Mouse (Mus musculus) adrenal gland, postnatal 36 days (tissue): ENCODE measurements around the gene Klhdc8a. TPM values are rescaled to one million over a fixed set of nuclear protein-coding genes. Genes with fewer than 3 reads are reported as not detected.
"Not testable (repeated sequence)": the region's sequence is repeated elsewhere in the genome, so short reads cannot be mapped to it uniquely, and the experiment has no call there.

Experiments used
- DNase-seq, 2 experiments: peaks; one replicate each; pipeline ENCODE4 v3.0.0; 2021; ENCODE audit warnings: mixed read lengths in 1 of 2
- total RNA-seq, 2 experiments: library from RNA; stranded (reverse); gene quantifications; 2 replicates each; pipeline ENCODE4 v1.2.3; 2021

The Klhdc8a gene
- total RNA-seq, 2 experiments from 2014 or later: 155 to 161 TPM

GRCm38 (mm10) chr1:132345514-132345913, 47.1 kb downstream of the Klhdc8a start:
- DNase-seq: no peak

DNA sequence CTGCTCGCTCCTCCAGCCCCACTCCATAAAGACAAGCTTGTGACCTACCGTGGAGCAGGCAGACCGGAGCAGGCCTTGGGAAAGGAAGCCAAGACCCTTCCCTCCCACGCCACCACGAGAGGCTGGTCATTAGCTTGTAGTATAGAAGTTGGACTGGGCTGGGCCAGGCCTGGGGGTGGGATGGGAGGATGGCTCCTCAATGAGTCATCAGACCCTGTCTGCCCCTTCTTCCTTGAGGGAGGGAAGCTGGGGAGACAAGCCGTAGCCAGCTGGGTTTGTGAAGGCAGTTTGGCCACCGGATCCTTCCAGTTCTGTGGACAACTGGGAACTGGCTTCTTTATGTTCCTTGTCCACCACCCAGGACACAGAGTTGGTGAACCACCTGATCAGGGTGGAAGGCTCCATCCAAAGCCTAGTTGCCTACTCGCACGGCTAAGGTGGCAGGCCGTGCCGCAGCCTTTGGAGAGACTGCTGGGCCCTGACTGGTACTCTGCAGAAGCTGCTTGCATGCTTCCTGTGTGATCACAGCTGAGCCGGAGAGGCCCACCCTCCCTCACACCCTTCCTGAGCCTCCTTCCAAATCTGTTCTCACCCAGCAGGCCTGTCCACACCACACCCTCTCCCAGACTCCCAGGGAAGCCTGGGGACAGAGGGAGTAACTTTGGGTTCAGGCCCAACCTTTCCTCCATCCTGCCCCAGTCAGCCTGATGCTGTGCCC, 47.9 kb downstream of the Klhdc8a start:
- peak; percentile 30 to 52 for DNase-seq

DNA sequence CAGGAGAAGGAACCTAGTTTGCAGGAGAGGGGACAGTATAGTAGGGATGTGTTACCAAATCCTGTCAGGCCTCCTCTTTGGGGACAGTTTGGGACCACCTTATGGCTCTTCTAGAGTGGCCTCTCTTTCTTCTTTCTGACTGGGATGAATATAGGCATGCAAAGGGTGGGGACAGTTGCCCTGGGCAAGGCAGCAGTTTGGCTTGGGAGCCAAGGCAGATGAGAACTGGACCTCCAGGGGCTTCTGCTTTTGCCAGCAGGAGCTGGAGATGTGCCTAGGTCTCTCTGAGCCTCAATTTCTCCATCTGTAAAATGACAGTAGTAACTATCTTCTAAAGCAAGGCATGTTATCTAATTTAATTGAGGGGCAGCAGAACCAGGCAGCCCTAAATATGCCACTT, 48.5 kb downstream of the Klhdc8a start:
- no peak for DNase-seq

- no peak for DNase-seq
These were observed 50.0 kb downstream of the Klhdc8a start for GRCm38 (mm10) chr1:132348401-132348800.

DNA sequence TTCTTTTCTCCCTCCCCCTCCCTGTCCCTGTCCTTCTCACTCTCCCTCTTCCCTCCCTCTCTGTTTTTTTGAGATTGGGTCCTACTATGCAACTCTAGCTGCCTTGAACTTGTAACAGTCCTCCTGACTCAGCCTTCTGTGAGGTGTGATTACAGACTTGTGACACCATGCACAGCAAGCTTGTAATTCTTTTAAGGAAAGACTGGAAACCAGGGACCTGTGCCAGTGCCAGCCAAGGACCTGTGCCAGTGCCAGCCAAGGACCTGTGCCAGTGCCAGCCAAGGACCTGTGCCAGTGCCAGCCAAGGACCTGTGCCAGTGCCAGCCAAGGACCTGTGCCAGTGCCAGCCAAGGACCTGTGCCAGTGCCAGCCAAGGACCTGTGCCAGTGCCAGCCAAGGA, 50.6 kb downstream of the Klhdc8a start:
- not testable (repeated sequence) for DNase-seq

GRCm38 (mm10) chr1:132349601-132350000, 51.2 kb downstream of the Klhdc8a start:
- DNase-seq: not testable (repeated sequence)

DNA sequence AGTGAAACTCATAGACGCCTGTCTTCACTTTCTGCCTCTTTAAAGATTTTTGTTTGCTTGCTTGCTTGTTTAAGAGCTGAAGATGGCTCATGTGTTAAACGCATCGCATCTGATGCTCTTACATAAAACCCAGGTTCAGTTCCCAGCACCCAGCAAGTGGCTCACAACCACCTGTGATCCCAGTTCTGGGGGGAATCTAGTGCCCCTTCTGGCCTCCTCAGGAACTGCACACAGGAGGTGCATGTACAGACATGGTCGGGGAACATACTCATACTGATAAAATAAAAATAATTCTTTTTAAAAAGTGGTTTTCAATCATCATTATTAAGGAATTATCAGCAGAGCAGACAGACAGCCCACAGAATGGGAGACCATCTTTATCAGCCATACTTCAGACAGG, 52.6 kb downstream of the Klhdc8a start:
- no peak for DNase-seq

GRCm38 (mm10) chr1:132353389-132353788, 55.0 kb downstream of the Klhdc8a start:
- DNase-seq: no peak

DNA sequence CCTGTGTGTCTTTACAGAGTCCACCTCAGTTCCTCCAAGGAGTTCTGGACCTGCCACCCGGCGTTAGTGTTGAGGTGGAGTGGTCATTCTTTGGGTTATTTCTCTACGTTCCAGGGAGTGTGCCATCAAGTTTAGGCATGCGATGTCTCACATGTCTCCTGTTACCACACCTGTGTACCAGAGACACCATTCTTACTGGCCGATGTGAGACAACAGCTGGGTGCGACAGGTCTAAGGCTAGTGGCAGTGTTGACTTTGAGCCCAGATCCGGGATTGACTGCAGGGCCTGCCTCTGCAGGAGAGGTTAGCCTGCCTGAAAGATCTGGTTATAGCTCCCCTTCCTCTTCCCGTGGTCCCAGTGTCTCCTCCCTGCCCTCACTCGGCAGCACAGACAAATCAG, 55.8 kb downstream of the Klhdc8a start:
- no peak for DNase-seq

DNA sequence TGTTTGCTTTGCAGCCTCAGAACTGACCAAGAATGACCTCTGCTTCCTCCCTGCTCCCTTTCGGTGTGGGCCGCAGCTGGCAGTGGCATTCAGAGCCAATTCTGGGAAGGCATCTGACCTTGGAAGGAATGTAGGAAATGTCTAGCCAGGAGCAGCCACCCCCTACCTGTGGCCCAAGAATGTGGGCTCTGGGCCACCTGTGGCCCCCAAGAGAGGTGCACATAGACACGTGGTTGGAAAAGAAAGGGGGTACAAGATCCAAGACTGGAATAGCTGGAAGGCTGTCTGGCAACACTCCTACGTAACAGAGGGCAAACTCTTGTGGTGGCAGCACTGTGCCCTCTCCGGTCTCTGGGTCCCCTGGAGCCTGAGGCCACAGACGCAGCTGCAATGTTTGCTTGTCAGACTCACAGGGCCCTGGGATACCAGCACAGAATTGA, 56.8 kb downstream of the Klhdc8a start:
- DNase-seq: peak; percentile 30 to 46

DNA sequence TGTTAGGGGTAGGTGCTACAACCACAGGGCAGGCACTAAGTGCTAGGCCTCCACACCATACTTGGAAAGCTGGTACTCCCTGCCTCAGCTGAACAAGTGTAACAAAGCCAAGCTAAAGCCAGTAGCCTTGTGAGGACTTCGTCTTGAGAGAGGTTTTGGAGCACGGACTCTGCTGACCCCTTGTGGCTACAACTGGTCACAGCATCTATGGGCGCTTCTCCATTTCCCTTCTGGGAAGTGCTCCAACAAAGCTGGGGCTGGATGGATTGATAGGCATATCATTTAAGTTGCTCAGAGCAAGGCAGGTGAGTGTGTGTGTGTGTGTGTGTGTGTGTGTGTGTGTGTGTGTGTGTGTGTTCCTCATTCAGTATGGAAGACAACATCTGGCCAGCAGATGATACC, 57.4 kb downstream of the Klhdc8a start:
- peak; percentile 83 to 85 for DNase-seq

- DNase-seq: no peak
These were observed 58.4 kb downstream of the Klhdc8a start for GRCm38 (mm10) chr1:132356841-132357240.

Other genes starting within 250 kb of the Klhdc8a start
- gene Mfsd4a, start 230.6 kb upstream of the Klhdc8a start, total RNA-seq: 10 to 100 TPM; 10.1 to 30.4 TPM
- gene Cdk18, start 158.9 kb upstream of the Klhdc8a start, total RNA-seq: 10 to 100 TPM; 14.2 to 21.2 TPM
- gene Lemd1, start 107.2 kb upstream of the Klhdc8a start, total RNA-seq: under 1 TPM; 0.33 TPM
- gene AC124108.1, start 107.2 kb upstream of the Klhdc8a start, total RNA-seq: under 1 TPM in 1 of 2 experiments, not detected in 1; 0.07 TPM
- gene Gm10188, start 68.9 kb upstream of the Klhdc8a start, total RNA-seq: not detected
- 1 to 10 TPM; 2.8 to 4.9 TPM for gene Nuak2, start 17.5 kb downstream of the Klhdc8a start, total RNA-seq
- 1 to 10 TPM; 6.1 to 9.7 TPM for gene Tmcc2, start 92.7 kb downstream of the Klhdc8a start, total RNA-seq
- gene Dstyk, start 118.9 kb downstream of the Klhdc8a start, total RNA-seq: 10 to 100 TPM; 22.5 to 23.1 TPM
- 10 to 100 TPM; 36.5 to 39.2 TPM for gene Rbbp5, start 178.7 kb downstream of the Klhdc8a start, total RNA-seq
- gene Tmem81, start 207.6 kb downstream of the Klhdc8a start, total RNA-seq: 1 to 10 TPM; 3.1 to 3.9 TPM
- gene Cntn2, start 244.6 kb downstream of the Klhdc8a start, total RNA-seq: not detected